Mouse (Mus musculus) thymus, postnatal 4 days (tissue): ENCODE measurements around the gene Ap2b1.
"Not testable (repeated sequence)": the region's sequence is repeated elsewhere in the genome, so short reads cannot be mapped to it uniquely, and the experiment has no call there.

Experiments used
- DNase-seq: peaks from one replicate; pipeline ENCODE4 v3.0.0; 2021

Ap2b1 gene

DNA sequence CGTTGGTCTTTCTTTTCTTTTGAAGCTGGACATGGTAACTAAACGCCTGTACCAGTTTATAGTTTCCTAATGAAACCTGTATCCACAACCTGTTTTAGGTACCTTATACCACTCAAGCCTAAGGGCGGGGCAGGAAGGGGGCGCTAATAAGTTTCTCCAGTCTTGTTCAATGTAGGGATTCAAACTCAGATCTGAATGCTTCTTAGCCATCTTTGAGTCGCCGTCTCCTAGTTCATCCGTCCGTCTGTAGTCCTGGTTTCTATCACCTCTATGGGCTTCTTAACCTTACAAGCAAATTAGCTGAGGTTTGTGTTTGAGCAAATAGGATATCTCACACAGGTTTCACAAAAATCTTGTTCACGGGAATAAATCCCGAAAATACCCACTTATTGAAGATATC, 3.3 kb downstream of the Ap2b1 start:
- peak; percentile 62 for DNase-seq

DNA sequence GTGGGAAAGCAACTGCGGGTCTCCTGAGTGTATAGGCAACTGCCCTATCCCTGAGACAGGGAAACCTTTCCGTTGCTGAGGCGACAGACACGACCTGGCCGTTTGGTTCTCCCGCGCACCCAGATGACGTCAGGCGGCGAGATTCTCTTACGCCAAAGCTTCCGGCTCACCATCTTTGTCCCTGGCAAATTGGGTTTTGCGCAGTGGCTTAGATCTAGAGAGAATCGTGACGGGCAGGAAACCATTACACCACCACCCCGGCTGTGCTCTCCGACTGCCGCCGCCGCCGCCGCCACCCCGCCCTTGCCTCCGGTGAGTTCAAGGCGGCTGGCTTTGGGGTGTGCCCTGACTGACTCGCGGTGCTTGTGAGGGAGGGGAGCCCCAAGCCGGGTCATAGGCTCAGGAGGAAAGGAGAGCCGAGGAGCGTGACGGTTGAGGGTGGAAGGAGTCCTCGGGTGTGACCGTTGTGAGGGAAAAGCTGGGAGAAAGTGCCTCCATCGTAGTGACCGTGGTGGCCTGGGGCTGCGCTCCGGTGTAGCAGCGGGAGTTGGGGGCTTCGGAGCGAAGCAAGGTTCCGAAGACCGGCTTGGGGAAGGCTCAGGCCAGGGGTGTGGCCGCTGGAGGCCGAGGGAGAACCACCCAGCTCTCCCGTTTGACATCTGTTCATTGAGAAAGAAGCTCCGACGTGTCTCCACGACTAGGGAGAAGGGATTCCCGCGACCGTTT, 3.9 kb downstream of the Ap2b1 start, which contains the start of gene Pex12:
TSS of gene Pex12 (minus strand) at position 61 of the 726 bp plus-strand sequence.
- DNase-seq, result peak; percentile 96

GRCm38 (mm10) chr11:83303751-83304150, 4.9 kb downstream of the Ap2b1 start:
- no peak for DNase-seq

- no peak for DNase-seq
These were observed 5.7 kb downstream of the Ap2b1 start for GRCm38 (mm10) chr11:83304485-83304884.

- DNase-seq, result no peak
These were observed 8.0 kb downstream of the Ap2b1 start for GRCm38 (mm10) chr11:83306700-83307253.

- no peak for DNase-seq
These were observed 13.6 kb downstream of the Ap2b1 start for GRCm38 (mm10) chr11:83312471-83312870.

DNA sequence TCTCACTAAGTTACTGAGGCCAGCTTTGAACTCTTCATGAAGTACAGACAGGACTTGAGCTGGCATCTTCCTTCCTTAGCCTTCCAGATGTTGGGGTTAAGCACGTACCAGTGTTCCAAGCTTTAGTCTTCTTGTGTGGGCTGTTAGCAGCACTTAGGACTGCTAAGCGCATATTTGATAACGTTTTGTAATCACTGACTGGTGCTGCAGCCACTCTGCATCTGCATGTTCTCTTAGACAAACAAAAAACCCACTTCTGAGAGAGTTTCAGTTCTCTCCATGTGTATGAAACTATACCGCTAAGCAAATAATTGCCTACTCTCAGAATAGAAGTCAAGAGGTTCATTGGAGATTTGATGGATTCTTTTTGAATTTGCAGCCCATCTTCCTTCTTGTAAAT, 20.2 kb downstream of the Ap2b1 start:
- no peak for DNase-seq

- DNase-seq, result not testable (repeated sequence)
These were observed 27.9 kb downstream of the Ap2b1 start for GRCm38 (mm10) chr11:83326692-83327091.

- peak; percentile 81 for DNase-seq
These were observed 28.6 kb downstream of the Ap2b1 start for GRCm38 (mm10) chr11:83327427-83327826.

- no peak for DNase-seq
These were observed 37.0 kb downstream of the Ap2b1 start for GRCm38 (mm10) chr11:83335826-83336225.

DNA sequence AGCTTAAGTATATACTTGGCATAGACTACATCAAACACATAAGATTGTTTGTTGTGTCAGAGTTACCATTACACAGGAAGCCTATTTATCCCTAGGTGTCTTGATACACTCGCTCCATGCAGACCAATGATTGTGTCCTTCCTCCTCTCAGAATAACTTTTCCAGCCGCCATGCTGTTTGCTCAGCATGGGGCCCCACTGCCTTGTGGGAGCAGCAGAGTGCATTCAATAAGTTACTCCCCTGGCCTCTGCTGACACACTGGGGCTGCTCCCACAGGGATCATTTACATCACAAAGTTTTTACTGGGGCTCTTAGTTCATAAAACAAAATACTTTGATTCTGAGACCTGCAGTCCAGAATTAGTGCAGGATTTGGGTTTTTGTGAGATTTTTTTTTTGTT, 40.9 kb downstream of the Ap2b1 start:
- no peak for DNase-seq

GRCm38 (mm10) chr11:83341716-83342245, 43.0 kb downstream of the Ap2b1 start:
- DNase-seq, result no peak

- DNase-seq, result no peak
These were observed 56.6 kb downstream of the Ap2b1 start for GRCm38 (mm10) chr11:83355428-83355827.

DNA sequence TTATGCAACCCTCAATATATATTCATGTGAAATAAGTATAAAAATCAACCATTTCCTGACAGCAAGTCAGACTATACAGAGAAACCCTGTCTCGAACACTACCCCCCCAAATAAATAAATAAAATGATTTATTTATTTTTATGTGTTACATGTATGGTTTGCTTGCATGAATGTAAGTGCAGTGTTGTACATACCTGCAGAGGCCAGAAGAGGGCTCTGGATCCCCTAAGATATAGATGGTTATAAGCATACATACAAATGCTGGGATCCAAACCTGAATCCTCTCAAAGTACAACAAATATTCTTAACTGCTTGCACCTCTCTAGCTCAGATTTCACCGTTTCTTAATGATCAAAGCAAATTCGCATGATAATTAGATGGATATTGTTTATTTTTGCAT, 58.6 kb downstream of the Ap2b1 start:
- DNase-seq, result peak; percentile 45

DNA sequence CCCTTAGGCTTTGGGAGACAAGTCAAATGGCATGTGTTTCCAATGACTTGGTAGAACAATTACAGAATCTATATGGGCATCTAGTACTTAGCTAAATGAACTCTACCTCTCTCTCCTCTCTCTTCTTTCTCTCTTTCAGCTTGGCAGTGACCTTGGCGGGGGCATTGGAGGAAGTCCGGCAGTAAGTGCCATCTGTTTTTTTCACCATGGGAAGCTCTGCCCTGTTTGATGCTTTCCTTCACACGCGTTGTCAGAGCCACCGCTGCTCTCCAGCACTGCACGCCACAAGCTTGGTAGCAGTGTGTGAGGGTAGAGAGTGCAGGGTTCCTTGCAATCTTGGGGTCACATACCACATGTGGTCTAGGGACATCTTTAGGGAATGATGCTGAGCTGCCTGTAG, 65.8 kb downstream of the Ap2b1 start:
- DNase-seq, result no peak

DNA sequence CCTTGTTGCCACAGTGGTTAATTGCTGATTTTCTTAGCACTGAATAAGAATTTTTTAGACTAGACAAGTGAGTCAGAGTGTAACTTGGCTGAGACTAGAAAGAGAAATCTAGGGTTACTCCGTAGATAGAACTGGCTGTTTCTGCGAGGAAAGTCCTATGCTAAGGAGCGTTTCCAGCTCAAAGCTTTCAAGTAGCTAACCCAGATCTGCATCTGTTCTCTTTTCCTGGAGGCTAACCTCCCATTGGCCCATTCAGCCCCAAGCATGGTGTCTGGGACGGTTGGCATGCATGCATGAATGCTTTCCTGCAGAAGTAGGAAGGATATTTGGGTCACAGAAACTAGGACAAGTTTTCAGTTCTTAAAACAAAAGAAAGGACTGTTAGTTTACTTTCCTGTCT, 72.4 kb downstream of the Ap2b1 start:
- no peak for DNase-seq

GRCm38 (mm10) chr11:83379745-83380341, 81.0 kb downstream of the Ap2b1 start:
- DNase-seq, result no peak

GRCm38 (mm10) chr11:83382876-83383531, 84.2 kb downstream of the Ap2b1 start:
- no peak for DNase-seq

- DNase-seq, result no peak
These were observed 84.7 kb downstream of the Ap2b1 start for GRCm38 (mm10) chr11:83383532-83383887.

GRCm38 (mm10) chr11:83393062-83393461, 94.2 kb downstream of the Ap2b1 start:
- no peak for DNase-seq

DNA sequence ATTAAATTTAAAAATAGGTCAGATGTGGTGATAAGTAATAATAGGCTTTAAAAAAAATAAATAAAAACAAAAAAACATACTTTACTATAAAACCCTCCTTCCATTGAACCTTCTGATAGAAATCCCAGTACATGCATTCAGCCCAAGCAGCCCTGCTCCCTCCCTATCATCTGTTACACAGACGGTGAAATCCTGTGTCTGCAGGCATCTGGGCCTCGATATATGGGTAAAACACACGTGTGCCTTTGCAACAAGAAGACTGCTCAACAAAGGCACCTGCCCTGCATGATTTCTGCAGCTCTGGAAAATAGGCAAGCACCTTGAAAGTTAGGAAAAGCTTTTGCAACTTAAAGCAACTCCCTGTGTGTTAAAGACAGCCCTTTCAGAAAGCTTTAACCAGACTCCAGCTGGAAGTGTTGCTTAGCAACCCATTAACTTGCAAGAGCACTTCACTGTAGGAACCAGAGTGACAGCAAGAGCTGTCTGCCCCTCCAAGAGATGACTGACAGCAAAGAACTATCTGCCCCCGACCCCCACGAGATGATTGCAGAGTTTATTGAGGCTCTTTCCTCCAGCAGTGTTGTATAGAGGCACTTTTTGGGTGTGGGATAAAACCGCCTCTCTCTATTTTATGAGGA, 96.1 kb downstream of the Ap2b1 start:
- DNase-seq, result no peak

DNA sequence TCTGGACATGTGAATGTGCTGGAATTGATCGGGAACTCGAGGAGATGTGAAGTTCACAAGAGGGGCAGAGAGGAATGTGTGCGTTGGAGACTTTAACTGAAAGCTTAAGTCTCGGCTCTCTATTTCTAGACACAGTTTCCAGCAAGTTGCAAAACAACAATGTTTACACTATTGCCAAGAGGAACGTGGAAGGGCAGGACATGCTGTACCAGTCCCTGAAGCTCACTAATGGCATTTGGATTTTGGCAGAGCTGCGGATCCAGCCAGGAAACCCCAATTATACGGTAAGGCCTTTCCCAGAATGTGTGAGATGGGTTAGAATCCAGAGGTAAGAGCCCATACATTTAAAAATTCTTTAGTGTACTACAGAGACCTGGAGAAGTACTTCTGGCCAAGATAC, 98.8 kb downstream of the Ap2b1 start:
- DNase-seq, result no peak

DNA sequence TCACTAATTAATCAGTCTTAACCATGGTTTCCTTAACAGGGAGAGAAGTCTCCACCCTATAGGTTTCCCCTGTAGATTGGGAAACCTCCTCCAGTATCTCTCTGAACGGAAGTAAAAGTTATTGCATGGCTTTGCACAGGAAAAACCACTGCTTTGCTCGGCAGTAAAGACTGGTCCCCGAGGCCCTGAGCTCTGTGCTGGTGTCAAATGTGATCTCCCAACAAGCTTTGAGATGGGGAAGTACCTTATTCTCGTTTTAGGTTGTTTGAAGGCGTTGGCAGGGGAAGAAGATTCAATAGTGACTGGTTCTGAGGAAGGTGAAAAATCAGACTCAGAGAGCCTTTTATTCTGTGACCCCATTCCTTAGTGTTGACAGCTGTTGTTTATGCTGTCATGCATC, 99.9 kb downstream of the Ap2b1 start:
- no peak for DNase-seq
